Mouse (Mus musculus) embryo, embryonic 11 days (tissue): Measurements from ENCODE around the gene Ttc23l.
"Not testable (repeated sequence)": the region's sequence is repeated elsewhere in the genome, so short reads cannot be mapped to it uniquely, and the experiment has no call there.

Experiments
- DNase-seq: peaks from one replicate; pipeline ENCODE4 v3.0.0-alpha.2; 2015

Ttc23l gene

DNA sequence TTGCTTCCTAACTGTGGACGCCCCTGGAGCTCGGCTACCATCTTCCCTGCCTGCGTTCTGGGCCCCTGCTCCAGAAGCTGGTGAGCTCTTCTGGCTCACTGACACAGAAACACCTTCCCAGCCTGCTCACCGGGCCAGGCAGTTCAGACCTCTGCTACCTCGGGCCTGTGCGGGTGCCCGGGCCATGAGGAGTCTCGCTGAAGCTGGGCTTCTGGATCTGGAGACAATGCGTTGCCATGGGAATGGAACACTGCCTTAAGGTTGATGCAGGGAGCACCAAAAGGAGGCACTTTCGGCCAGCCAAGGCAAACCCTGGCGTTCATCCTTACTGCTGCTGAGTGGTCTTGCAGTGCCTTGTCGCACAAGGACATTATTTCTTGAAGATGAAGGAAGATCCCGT is at the start of gene Ttc23l:
TSS of gene Ttc23l (minus strand) at position 204 of the 400 bp plus-strand sequence.
- no peak for DNase-seq

DNA sequence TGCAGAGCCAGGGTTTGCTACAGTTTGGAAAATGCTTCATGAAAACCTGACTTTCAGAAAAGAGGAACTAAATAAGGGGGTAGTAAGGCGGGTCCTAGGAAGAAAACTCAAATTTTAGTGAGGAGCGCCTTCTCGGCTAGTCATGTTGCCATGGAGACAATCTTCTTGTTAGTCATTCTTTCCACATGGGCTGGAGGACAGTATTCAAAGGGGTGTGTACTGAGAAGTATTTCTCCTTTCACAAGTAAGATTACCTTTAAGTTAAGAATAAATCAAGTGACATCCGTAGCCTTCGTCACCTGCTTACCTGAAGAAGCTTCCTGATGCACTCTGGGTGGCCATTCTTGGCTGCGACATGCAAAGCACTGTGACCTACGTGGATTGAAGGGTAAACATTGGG is 40.9 kb upstream of the Ttc23l start:
- DNase-seq = peak; percentile 47

DNA sequence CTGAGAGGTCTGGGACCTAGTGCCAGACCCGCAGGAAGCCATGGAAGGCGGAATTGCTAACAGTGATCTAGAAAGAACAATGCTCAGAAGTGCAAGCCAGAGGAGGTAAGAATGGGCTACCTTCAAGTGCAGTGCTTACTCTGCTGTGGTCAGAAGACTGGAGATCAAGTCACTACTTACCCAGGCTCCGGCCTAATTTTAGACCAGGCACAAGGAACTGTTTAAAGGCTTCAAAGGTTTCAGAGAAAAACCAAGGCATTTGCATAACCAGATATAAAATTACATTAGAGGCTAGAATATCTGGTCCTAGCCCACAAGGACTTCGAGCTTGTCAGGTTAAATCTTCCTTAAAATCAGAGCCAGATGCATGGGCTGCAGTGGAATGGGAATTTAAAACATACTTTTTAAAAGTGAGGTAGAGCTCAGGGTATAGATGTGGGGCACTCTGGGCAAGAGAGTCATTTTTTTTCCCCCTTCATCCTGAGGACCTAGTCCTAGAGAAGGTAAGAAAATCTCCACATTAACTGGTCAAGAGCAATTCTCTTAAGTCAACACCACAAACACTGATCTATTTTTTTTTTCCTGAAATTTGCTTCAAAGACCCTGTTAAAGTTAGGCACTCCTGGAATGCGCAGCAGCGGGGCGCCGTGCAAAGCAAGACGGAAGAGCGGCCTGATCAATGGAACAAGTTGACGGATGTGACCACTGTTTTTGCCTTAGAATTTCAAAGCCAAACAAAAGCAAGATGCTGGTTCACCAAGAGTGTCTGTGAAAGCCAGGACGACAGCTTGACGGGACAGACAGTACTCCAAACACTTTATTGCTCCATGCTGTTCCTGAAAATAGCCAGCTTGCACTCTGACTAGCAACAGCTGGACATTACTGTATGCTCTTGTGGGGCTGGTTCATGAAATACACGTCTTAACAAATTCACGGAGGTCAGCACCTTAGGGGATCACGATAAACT is 40.1 kb upstream of the Ttc23l start:
- DNase-seq = peak; percentile 67

DNA sequence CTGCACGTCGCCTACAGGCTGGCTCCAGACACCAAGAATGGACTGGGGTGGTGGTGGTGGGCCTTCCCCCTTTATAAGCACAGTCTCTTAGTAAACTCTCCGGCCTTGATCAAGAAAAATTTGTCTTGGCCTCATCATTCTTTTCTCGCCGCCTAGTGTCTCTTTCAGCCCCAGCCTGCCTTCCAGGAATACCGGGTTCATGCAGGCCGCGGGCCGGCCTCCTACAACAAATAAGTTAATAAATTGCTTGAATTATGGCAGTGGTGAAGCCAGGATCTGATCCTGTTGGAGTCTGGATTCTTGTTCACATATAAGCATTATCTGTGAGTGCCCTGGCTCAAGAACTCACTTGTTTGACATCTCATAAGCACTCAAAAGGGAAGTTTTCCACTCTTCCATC is 38.4 kb upstream of the Ttc23l start:
- DNase-seq = no peak

DNA sequence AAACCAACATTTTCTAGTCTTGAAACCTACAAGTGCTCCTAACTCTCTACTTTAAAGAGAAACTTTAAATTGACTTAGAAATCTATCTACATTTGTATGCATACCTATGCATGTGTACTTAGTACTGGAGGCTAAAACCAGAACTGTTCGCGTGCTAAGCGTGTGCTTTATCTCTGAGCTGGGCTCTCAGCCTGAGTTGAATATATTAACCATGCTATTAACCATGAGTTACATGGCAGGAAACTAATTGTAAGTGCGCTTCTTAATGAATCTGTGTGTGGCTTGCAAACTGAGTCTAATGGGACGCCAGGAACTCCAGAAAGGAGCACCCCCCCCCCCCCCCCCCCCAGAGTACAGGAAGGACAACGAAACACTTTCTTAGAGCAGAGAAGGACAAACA is 36.9 kb upstream of the Ttc23l start:
- DNase-seq = no peak

DNA sequence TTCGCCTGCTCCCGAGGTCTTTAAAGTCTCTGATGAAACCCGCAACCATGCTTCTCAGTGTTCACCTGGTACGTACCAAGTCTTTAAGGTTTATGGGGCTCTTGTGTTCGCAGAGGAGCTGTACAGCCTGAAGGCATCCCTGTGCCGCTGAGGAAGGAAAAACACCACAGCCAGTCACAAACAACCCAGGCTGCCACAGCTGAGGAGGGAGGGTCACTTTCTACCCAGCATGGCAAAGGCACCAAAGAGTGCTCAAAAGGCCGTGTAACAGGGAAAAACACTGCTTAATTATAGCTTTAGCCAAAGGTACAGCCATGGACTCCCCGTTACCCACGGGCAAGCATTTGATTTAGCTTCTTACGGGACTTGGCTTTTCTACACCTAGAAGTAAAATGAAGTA is 36.4 kb upstream of the Ttc23l start:
- no peak for DNase-seq

DNA sequence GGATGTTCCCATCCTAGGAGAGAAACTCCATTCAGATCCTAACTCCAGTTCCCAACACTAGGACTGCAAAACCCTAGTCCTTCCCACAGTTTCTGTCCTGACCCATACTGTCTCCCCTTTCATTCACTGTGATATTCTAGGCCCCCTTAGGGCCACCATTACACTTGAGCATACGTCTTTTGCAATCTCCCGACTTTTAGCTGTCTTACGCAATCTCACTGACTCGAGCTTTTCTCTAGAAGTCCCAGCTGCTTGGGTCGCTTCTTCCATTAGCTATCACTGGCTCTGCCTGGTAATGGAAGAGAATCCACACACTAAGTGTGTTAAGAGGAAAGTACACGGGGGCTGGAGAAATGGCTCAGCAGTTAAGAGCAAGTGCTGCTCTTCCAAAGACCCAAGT is 34.6 kb upstream of the Ttc23l start:
- DNase-seq = no peak

DNA sequence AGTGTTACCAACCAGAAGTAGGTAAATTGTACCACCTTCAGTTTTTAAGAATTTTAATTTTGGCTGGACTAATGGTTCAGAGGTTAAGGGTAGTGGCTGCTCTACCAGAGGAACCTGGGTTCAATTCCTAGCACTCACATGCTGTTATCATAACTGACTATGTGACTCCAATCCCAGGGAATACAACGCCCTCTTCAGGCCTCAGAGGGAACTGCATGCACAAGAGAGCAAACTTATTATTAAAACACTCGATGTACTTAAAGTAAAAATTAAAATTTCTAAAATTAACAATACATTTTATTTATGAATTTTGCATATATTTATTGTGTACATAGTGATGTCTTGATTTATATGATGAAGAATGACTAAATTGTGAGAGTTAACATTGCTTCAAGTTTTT is 28.1 kb upstream of the Ttc23l start:
- no peak for DNase-seq

DNA sequence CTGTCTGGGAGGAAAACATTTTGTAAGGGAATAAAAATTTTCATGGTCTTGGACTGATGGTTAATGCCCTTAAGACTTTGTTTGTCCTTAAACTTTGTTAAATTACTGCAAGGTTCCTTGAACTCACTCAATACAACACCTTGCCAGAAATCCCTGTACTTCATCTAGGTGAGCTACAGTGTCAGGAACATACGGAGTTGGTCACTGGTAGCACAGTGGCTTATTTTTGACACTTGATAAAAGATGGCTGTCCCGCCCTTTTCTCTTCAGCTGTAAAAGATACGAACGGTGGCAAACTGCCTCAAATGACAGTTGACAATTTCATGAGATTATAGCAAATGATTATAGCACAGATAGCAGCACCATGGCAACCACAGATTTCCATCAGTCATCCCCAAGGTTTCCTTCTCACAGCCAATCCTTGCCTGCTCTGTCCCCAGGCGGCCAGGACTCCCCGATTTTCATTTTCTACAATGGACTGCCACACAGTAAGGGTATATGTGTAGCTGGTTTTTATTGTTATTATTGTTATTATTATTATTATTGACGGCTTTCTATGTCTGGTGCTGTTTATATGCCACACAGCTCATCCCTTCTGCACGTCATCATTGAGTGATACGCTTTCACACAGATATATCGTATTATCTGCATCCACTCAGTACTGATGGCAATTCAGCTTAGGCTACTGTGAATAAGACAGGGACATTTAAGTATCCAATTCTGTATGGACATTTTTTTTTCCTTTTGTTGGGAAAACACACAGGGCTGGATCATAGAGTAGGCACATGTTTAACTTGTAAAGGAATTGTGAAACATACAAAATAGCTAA is 26.1 kb upstream of the Ttc23l start:
- no peak for DNase-seq

DNA sequence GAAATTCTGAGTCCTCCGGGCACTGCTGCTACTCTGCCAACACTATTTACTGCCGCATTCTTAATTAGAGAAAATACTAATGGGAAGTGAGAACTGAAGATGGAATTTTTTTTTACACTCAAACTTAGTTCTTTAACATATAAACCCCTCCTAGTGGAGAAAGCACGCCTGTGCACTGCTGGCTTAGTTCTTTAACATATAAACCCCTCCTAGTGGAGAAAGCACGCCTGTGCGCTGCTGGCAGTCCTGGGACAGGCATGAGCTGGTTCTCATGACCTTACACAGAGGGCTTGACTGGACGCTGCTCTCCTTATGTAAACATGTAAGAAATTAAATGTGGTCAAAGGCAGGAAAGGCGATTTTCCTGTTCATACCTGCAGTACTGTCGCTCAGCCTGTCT is 24.9 kb upstream of the Ttc23l start:
- peak; percentile 85 for DNase-seq

DNA sequence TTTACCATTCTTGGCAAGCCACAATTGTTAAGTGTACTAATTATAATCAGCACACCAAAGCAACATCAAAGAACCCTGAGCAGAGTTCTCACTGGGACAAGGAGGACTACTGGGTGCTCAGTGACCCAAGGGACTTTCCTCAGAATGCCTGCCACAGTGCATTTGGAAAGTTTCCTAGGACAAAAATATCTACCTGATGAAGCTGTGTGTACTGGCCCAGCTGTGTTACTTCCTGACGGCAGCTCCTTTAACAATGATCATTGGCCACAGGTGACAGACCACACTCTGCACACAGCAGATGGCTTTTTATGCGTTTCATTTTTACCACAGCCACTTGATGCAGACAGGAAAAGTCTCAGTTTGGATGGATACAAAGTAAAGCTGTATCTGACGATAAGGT is 20.7 kb upstream of the Ttc23l start:
- no peak for DNase-seq

DNA sequence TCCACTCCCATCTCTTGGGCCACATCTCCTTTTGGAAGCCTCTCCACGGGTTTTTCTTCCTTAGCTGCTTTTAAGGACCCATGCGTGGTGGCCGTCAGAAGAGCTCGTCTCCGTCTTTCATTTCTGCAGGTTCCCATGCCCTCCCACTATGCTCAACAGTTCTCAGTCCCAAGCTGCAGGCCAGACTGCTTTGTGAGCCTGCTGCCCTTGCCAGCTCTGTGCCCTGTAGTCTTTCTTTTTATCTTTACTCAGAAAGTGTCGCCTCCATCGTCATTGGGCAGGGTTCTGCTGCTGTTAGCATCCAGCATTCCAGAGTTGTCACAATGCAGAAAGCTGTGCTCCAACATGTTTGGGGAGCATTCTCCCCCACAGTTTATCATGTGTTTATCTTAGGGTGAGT is 8.0 kb upstream of the Ttc23l start:
- no peak for DNase-seq

DNA sequence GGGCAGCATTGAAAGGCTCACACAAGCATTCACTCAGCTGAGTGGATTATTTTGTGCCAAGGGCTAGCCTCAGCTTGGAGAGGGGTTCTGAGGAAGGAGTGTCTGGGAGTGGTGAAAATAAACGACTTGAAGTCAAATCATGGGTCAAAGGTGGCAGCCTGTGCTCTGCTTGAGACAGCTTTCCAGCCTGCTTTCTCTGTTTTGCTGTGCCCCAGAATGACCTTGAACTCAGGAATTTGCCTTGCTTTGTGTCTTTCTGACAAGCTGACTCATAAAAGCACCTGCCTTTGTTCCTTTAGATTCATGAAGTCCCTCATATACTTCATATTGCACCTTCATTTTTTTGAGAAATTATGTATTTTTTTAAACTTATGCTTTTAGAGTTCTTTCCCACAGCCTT is 5.7 kb upstream of the Ttc23l start:
- DNase-seq = no peak

DNA sequence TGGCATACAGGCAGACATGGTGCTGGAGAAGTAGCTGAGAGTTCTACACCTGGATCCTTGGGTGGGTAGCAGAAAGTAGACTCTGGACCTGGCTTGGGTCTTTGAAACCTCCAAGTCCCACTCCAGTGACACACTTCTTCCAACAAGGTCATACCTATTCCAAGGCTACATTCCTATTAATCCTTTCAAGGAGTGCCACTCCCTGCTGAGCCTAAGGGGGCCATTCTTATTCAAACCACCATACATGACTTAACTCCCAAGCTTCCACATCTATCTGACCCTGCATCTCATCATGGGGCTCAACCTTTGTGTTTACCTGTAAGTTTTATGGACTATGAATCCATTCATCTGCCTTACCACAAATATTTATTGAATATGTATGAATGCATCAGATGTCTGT is 3.8 kb upstream of the Ttc23l start:
- DNase-seq = no peak

DNA sequence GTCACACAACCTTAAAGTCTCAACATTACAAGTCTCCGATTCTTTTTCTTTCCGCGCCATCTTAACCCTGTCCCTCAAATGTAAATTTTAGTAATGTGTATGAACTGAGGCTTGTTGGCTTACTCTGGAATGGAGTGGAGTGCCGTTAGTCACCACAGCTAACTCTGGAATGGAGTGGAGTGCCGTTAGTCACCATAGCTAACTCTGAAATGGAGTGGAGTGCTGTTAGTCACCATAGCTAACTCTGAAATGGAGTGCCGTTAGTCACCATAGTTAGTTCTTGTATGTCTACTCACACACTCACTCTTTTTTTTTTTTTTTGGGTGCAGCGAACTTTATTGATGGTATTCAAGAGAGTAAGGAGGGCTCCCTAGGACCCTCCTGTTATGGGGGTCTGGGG is 1.5 kb upstream of the Ttc23l start:
- DNase-seq = no peak

DNA sequence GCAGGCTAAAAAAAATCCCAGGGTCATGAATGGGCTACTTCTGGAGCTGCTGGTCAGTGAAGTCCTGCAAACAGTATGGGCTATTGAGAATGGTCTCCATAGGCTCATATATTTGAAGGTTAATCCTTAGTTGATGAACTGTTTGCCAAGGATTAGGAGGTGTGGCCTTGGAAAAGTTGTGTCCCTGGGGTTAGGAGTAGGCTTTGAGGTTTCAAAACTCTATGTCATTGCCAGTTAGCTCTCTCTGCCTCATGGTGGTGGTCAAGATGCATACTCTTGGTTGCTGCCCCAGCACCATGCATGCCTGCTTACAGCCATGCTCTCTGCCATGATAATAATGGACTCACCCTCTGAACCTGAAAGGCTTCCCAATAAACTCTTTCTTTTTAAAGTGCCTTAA is 4.1 kb downstream of the Ttc23l start:
- DNase-seq = no peak

DNA sequence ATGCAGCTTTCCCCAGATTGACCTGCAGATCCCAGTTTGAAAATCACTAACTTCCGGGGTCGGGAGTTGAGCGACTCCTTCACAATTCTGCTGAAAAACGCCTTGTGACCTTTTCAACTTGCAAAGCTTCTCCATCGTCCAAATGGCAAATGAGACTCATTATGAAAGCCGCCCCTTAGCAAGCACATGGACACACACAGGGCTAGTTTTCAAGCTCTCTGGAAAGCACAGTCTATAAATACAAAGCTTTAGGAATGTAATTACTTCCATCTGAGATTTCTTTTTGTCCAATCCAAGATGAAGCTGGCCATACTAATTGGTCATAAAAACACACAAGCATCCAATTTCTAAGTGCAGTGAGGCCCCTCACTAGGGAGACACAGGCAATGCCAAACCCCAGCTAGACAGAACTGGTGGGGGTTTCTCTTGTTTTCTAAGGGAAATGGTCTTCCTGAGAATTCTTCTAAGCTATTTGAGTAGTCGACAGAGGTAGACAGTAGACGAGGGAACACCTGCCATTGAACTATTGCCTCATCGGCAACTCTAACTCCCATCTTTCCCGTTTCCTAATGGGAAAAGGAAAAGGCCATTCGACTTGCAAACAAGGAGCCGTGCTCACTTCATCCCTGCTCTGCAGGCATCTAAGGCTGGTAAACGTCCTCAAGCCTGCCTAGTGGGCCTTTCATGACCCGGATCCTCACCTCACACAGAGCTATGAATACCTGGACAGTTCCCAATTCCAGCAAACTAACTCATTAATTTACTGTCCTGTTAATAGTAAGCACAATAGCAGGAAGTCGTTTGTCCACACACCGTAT is 18.0 kb downstream of the Ttc23l start:
- DNase-seq = peak; percentile 34

DNA sequence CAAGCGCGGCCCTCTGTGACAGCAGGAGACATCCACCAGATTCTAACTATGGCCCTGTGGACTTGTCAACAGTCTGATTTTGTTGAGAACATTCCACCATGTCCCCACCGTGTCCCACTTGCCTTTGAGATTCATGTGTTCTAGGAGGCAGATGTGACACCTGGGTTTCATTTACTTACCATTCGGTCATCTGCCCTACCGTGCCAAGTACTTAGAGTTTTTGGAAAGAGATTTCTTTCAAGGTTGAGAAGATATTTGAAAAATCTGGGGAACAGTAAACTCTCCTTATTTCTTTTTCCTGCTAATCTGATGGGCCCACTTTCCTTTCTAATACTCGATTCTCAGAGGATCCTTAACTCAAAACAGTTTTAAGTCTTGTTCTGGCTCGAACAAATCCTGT is 22.5 kb downstream of the Ttc23l start:
- no peak for DNase-seq

DNA sequence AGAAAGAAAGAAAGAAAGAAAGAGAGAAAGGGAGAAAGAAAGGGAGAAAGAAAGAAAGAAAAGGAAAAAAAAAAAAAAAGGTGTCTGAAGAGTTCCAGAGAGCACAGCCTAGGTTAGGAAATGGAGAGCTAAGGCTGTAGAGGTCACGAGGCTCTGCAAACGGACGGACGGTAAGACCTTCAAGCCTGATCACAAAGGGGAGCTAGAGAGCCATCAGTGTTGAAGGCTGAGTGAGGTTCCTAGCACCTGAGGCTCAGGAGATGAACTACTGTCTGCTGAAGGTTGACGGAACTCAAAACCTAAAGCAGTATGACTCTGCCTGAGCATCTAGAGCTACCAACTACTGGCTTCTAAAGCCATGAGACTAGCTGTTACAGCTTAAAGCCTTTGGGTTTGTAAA is 23.9 kb downstream of the Ttc23l start:
- DNase-seq = no peak

DNA sequence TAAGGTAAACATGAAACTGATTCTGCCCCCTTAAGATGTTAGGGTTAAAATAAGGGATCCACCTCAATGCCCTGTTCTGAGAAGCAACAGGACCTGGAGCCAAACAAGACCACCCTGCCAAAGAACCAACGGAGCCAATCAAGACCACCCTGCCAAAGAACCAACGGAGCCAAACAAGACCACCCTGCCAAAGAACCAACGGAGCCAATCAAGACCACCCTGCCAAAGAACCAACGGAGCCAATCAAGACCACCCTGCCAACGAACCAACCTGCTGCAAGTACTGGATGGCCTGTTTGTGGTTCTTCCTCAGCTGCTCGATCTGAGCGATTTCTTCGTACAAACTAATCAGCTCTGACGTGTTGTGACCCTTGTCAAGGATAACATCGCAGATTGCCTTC is 25.1 kb downstream of the Ttc23l start:
- DNase-seq = not testable (repeated sequence)

DNA sequence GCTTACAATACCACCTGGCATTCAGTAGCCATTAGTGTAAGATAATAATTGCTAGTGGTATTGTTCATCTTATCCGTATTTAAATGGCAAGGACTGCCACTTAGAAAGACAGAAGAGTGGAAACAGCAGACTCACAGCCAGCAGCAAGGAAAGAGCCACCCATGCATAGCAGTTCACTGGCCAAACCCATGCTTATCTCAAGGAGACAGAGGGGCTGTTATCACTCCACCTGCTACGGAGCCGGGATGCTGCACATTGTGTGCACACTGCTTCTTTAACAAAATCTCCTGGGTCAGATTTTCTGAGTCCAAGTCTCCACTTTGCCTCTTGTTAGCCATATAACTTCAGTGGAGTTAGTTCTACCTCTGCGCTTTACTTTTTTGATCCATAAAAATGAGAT is 27.1 kb downstream of the Ttc23l start:
- no peak for DNase-seq

DNA sequence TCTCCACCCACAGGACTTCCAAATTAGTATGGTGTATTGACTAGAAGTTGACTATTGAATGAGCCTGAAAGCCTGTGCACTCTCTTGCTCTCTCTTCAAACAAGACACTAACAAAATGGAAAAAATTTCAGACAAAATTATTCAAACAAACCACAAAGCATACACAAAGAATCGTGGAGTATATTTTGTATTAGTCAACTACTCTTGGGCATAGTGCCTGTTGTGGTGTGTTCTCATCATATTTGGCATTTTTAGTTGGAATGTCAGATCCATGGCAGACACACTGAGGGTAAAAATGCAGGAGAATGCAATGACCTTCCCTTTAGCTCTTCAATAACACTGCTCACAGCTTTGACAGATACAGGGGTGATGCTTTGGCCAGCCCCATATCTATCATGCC is 32.6 kb downstream of the Ttc23l start:
- DNase-seq = no peak

DNA sequence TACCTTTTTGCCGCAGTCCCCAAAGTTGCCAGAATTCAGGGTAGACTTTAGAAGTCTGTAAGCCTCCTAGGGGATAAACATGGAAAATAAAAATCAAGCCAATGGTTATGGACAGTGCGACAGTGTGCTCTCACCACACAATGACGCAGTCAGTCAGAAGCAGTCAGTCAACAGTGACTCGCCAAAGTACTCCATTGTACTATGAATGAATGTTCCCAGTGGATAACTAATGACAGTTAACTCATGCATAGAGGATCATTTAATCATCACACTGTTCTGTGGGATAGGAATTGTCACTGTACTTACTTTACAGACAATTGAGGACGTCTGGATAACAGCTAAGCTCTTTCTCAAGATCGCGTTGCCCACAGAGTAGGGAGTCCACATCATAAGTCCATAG is 43.3 kb downstream of the Ttc23l start:
- no peak for DNase-seq
